Mouse (Mus musculus) erythroblast, embryonic 14.5 days (primary cell): Measurements from ENCODE around the gene Akap6. TPM values are rescaled to one million over a fixed set of nuclear protein-coding genes. Genes with fewer than 3 reads are reported as not detected.

Experiments used
- H3K27me3 ChIP-seq: 2 replicates; pipeline ENCODE4 v1.6.1; 2012; ENCODE audit warnings: inconsistent platforms; ENCODE audit not compliant: control insufficient read depth
- H3K36me3 ChIP-seq: 2 replicates; pipeline ENCODE4 v1.6.1; 2012; ENCODE audit warnings: mild to moderate bottlenecking, inconsistent platforms; ENCODE audit not compliant: control insufficient read depth
- H3K4me1 ChIP-seq: 2 replicates; pipeline ENCODE4 v1.6.1; 2012; ENCODE audit warnings: inconsistent platforms; ENCODE audit not compliant: control insufficient read depth
- H3K4me3 ChIP-seq: replicated peaks from 2 replicates; pipeline ENCODE3; 2012; ENCODE audit warnings: moderate library complexity, mild to moderate bottlenecking, inconsistent platforms
- H3K9me3 ChIP-seq: 2 replicates; pipeline ENCODE4 v1.6.1; 2012; ENCODE audit warnings: low read length, inconsistent platforms, mixed read lengths; ENCODE audit not compliant: control insufficient read depth
- GATA1 ChIP-seq: IDR thresholded peaks from 2 replicates; pipeline ENCODE4 v1.6.1; 2012; ENCODE audit warnings: low read length, inconsistent platforms, mixed read lengths
- TAL1 ChIP-seq: IDR thresholded peaks from 3 replicates; pipeline ENCODE4 v1.6.1; 2012; ENCODE audit warnings: low read length, inconsistent platforms, mixed read lengths
- polyA plus RNA-seq: library from polyadenylated mRNA; stranded (reverse); fragments of >175 nt; gene quantifications from 2 replicates; pipeline ENCODE4 v1.2.3, GENCODE M21; 2012

Gene Akap6
- polyA plus RNA-seq, 1 experiment: not detected

GRCm38 (mm10) chr12:53024575-53025246, 325.5 kb downstream of the Akap6 start:
- no peaks in the 10 kb centered on the region for H3K9me3 ChIP-seq
- H3K36me3 ChIP-seq: no peaks in the 10 kb centered on the region
- no peaks in the 10 kb centered on the region for H3K4me1 ChIP-seq
- TF ChIP-seq GATA1: no peak
- TF ChIP-seq TAL1: no peak
- no peak overlapping the region for H3K4me3 ChIP-seq
- H3K27me3 ChIP-seq: no peaks in the 10 kb centered on the region

- H3K4me1 ChIP-seq: no peaks in the 10 kb centered on the region
- H3K9me3 ChIP-seq: no peaks in the 10 kb centered on the region
- no peak for TF ChIP-seq TAL1
- no peak for TF ChIP-seq GATA1
- H3K4me3 ChIP-seq: no peak overlapping the region
- H3K27me3 ChIP-seq: no peaks in the 10 kb centered on the region
- no peaks in the 10 kb centered on the region for H3K36me3 ChIP-seq
Measured at GRCm38 (mm10) chr12:53027308-53027707, 328.1 kb downstream of the Akap6 start.

- TF ChIP-seq TAL1: no peak
- no peak for TF ChIP-seq GATA1
- Histone ChIP-seq H3K27me3 (no peaks in the 10 kb centered on the region), H3K4me3 (no peak overlapping the region), H3K4me1 (no peaks in the 10 kb centered on the region), H3K36me3 (no peaks in the 10 kb centered on the region), H3K9me3 (no peaks in the 10 kb centered on the region)
Measured at GRCm38 (mm10) chr12:53028926-53029325, 329.7 kb downstream of the Akap6 start.

GRCm38 (mm10) chr12:53029910-53030309, 330.7 kb downstream of the Akap6 start:
- no peaks in the 10 kb centered on the region for H3K36me3 ChIP-seq
- no peaks in the 10 kb centered on the region for H3K9me3 ChIP-seq
- H3K4me1 ChIP-seq: no peaks in the 10 kb centered on the region
- no peak overlapping the region for H3K4me3 ChIP-seq
- H3K27me3 ChIP-seq: no peaks in the 10 kb centered on the region
- TF ChIP-seq TAL1 (no peak), GATA1 (no peak)

- H3K4me1 ChIP-seq: no peaks in the 10 kb centered on the region
- no peaks in the 10 kb centered on the region for H3K36me3 ChIP-seq
- TF ChIP-seq TAL1: no peak
- no peak for TF ChIP-seq GATA1
- no peaks in the 10 kb centered on the region for H3K27me3 ChIP-seq
- H3K9me3 ChIP-seq: no peaks in the 10 kb centered on the region
- H3K4me3 ChIP-seq: no peak overlapping the region
Measured at GRCm38 (mm10) chr12:53032762-53033161, 333.6 kb downstream of the Akap6 start.

GRCm38 (mm10) chr12:53033404-53033913, 334.3 kb downstream of the Akap6 start:
- H3K36me3 ChIP-seq: no peaks in the 10 kb centered on the region
- no peaks in the 10 kb centered on the region for H3K27me3 ChIP-seq
- no peak overlapping the region for H3K4me3 ChIP-seq
- H3K4me1 ChIP-seq: no peaks in the 10 kb centered on the region
- no peaks in the 10 kb centered on the region for H3K9me3 ChIP-seq
- TF ChIP-seq GATA1 (no peak), TAL1 (no peak)

GRCm38 (mm10) chr12:53040634-53041033, 341.5 kb downstream of the Akap6 start:
- H3K4me1 ChIP-seq: no peaks in the 10 kb centered on the region
- H3K36me3 ChIP-seq: no peaks in the 10 kb centered on the region
- TF ChIP-seq TAL1 (no peak), GATA1 (no peak)
- H3K9me3 ChIP-seq: no peaks in the 10 kb centered on the region
- H3K27me3 ChIP-seq: no peaks in the 10 kb centered on the region
- H3K4me3 ChIP-seq: no peak overlapping the region

GRCm38 (mm10) chr12:53042739-53043138, 343.6 kb downstream of the Akap6 start:
- no peak overlapping the region for H3K4me3 ChIP-seq
- no peak for TF ChIP-seq GATA1
- TF ChIP-seq TAL1: no peak
- H3K4me1 ChIP-seq: no peaks in the 10 kb centered on the region
- no peaks in the 10 kb centered on the region for H3K36me3 ChIP-seq
- no peaks in the 10 kb centered on the region for H3K9me3 ChIP-seq
- H3K27me3 ChIP-seq: no peaks in the 10 kb centered on the region

GRCm38 (mm10) chr12:53057606-53058005, 358.4 kb downstream of the Akap6 start:
- Histone ChIP-seq H3K27me3 (no peaks in the 10 kb centered on the region), H3K4me3 (no peak overlapping the region), H3K36me3 (no peaks in the 10 kb centered on the region), H3K4me1 (no peaks in the 10 kb centered on the region), H3K9me3 (no peaks in the 10 kb centered on the region)
- no peak for TF ChIP-seq GATA1
- no peak for TF ChIP-seq TAL1
